Mouse (Mus musculus): ENCODE measurements around the gene Hgd.

DNA sequence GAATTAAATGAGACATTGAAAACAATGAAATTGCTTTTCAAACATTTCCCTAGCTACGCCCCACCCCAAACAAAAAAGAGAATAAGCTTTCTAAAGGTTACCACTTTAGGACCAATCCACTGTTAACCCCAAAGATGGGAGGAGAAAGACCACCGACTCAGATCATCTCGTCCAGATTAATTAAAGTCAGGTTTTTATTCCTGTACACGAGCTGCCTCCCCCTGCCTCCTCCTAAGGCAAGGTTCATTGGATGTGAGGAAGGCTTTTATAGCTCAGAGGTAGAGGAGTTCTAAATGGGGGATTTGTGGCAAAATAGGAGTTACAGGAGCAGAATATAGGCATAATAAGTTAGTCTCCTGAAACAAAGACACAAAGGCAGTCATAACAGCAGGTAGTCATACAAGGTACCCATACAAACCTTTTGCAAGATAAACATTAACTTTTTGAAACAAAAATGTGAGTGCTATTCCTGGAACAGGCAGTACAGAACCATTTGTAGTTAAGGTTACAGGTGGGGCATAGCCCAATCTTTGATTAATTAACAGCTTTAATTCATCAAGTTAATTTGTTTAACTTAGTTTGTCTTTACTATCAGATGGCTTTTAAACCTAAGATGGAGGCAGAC is 75.0 kb downstream of the Hgd start:
- TF ChIP-seq CTCF (conservative IDR thresholded peaks at IDR 0.05; ENCODE audit: insufficient read depth, insufficient read length, low read depth, low read length): no peak
- TF ChIP-seq POLR2A (IDR thresholded peaks at IDR 0.05; ENCODE audit: low read depth, low read length): no peak
